Mouse (Mus musculus) urinary bladder, postnatal 36 days (tissue): ENCODE results near the gene Gm44596.

ENCODE experiments used
- DNase-seq, 2 experiments: peaks; one replicate each; pipeline ENCODE4 v3.0.0; 2022; ENCODE audit warnings: low spot score in 2 of 2, mixed read lengths in 1 of 2

Gm44596 gene

GRCm38 (mm10) chr6:128429300-128429699 is 54.0 kb downstream of the Gm44596 start:
- DNase-seq = no peak

- no peak for DNase-seq
Observed at GRCm38 (mm10) chr6:128429826-128430225, 54.5 kb downstream of the Gm44596 start.

DNA sequence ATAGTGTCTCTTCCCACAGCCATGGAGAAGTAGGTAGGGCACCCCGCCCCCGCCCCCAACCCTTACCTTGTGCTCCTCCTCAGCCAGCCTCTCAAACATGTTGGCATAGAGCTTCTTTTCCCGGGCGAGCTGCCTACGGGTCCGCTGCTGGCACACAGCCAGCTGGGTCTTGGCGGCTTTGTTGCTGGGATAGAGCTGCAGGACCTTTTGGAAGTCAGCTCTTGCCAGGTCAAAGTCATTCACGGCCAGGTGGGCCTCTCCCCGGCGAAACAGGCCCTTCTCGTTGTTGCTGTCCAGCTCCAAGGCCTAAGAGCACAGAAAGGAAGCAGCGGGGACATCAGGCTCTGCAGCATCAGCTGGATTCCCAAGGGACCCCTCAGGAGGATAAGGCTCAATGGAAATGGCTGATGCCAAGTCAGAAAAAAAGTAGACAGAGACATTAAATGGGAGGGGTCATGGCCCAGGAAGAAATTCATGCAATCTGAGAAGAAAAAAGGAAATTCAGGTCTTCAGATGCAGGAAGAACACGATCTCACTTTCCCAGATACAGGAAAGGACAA is 57.1 kb downstream of the Gm44596 start:
- no peak for DNase-seq

DNA sequence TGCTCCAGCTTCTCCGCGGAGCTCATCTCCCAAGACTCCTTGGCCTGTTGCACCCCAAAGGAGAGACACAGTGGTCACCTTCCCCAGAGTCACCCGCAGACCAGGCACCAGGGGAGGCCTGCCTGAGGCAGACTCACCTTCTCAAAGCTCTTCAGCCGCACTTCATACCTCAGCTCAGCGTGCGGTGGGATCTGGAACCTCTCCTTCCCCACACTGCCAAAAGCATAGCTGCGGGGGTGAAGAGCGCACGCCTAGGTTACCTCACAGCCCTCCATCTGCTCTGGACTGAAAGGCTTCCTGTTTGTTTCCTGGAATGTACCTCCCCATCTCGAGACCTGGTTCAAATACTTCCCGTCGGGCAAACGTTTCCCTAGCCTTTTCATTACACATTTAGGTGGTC is 58.3 kb downstream of the Gm44596 start:
- DNase-seq = no peak

DNA sequence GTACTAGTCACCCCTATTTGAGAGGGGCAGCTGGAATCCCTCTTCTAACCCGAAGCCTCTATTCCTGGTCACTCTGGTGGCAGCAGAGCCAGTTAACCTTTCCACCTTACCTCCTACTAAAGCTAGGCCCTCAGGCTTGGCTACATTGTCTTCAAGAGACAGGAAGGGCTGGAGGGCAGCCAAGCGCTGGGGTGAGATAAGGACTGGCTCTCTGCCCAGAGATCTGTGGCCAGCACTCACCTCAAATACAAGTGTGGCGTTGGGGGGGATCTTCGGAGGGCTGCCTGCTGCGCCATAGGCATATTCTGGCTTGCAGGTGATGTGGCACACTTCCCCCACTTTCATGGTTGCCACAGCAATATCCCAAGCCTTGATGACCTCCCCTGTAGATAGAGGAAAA is 60.2 kb downstream of the Gm44596 start:
- DNase-seq = peak; percentile 53 to 71

DNA sequence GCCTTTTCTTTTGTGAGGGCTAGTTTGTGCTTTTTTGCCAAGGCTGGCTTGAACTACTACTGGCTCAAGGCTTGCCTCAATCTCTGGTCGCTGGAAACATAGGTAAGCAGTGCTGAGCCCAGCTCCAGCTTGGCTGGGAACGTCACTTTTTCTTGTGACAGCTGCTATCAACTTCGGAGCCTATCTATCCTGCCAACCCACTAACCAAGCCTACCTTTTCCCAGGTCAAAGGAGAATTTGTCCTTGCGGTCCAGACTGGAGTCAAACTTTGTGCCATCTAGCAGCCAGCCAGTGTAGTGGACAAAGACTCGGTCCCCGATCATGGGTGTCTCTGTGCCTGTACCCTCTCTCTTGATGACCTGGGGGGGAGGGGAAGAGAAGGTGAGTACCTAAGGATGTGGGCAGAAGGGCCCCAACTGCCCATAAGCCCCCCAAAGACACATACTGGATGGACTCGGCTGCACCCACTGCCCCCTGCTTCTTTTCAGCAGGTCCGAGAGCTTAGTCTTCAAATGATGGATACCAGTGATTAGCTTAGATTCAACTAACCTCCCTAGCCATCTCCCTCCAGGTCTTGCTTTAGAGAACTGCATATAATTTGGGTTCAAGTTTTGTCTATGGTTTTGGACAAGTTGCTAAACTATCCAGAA is 61.2 kb downstream of the Gm44596 start:
- DNase-seq = no peak

GRCm38 (mm10) chr6:128437288-128437687 is 62.0 kb downstream of the Gm44596 start:
- DNase-seq = no peak

DNA sequence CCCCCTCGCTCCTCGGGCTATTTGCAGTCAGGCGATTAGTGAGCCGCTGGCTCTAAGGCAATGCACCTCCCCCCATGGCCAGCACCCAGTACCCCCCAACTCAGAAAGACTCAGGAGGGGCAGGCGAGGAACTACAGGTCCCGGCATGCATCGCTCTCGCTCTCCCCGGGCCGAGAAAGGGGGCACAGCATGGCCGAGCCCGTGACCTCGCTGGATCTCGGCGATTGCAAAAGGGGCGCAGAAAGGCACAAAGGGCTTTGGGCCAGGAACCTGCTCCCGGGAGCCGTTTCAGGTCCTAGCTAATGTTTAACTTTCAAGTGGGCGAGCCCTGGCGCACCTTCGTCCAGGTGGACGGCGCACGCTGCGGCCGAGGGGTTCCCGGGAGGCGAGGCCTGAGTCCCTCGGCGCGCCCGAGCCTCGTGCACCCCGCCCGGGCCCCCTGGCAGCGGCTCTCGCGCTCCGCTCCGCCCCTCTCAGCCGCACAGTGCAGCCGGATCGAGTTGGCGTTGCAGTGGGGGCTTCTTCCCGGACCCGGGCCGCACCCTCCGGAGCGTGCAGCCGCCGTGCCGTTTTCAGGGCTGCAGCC is 62.5 kb downstream of the Gm44596 start:
- DNase-seq = peak; percentile 52 to 56

DNA sequence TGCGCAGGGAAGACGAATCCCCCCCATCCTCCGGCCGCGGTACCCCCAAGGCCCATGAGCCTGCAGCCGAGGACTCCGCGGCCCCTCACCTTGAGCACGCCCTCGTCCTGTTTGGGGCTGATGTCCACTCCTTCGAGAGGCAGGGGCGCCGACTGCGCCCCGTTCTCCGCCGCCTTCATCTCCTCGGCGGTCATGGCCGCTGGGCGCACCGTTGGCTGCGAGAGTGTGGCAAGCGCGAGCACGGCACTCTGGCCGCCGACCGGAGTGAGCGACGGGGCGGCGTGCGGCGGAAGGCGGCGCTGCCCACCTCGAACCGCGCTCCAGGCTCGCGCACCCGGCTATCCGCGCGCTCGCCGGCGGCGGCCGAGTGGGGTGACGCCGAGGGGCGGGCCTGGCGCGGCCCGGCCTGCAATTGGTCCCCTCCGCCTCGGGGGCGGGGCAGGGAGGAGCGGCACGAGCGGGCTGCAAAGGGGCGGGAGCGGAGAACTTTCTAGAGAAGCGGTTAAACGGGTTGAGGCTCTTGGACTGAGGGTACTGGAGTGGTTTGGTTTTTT is 63.1 kb downstream of the Gm44596 start, which contains the start of gene Fkbp4:
Gene Fkbp4, minus strand, starts transcription at position 361 of the 554 bp plus-strand sequence.
- DNase-seq = peak; percentile 93 to 94

DNA sequence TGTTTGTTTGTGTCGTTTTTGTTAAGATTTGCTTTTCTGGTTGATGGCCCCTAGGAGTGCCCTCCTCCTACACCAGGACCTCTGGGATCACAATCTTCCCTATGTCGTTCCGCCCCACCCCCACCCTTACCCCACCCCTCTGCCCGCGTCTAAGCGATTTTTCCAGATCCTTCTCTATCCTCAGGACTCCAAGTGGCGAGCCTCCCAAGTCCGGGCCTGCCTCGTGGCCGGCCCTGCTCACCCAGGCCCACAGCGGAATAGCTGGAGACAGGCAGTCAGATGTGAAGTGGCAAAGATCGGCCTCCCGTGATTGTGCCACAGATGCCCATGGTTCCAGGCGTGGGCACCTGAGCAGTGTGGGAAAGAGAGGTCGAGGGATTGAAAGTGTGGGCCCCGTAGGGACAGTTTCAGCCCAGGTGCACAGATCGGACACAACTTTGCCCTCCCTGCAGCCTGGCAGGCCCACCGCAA is 63.6 kb downstream of the Gm44596 start:
- DNase-seq = no peak

GRCm38 (mm10) chr6:128440238-128440637 is 64.9 kb downstream of the Gm44596 start:
- DNase-seq = no peak

GRCm38 (mm10) chr6:128445761-128446535 is 70.6 kb downstream of the Gm44596 start:
- DNase-seq = peak; percentile 38 to 63

GRCm38 (mm10) chr6:128447063-128447462 is 71.8 kb downstream of the Gm44596 start:
- no peak for DNase-seq

GRCm38 (mm10) chr6:128455835-128456605 is 80.7 kb downstream of the Gm44596 start:
- no peak for DNase-seq
